Mouse (Mus musculus): ENCODE data around the gene Lipi. TPM values are rescaled to one million over a fixed set of nuclear protein-coding genes. Genes with fewer than 3 reads are reported as not detected.

Lipi gene
- not detected for total RNA-seq (2021)

DNA sequence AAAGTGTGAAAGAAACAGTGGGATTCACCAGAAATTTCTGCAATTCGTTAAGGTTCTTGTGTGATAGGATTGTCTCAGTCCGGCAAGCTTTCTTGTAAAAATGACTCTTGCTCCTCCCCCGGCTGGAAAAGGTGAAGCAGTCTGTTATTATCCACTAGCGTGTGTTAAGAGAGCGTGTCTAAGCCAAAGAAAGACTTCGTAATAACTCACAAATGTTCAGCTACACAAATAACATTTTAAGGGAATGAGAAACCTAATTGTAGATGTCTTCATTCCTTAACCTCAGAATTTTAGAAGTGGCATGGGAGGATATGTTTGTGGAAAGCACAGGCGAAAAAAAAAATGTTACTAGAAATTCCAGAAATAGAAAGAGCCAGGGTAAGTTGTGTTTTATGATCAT is at the start of gene Lipi:
Gene Lipi, minus strand, starts transcription at position 101 of the 400 bp plus-strand sequence.
- DNase-seq (ENCODE audit: low spot score in 2 of 2): no peak
- intact Hi-C loops (cut with DNase I): no loop called here

DNA sequence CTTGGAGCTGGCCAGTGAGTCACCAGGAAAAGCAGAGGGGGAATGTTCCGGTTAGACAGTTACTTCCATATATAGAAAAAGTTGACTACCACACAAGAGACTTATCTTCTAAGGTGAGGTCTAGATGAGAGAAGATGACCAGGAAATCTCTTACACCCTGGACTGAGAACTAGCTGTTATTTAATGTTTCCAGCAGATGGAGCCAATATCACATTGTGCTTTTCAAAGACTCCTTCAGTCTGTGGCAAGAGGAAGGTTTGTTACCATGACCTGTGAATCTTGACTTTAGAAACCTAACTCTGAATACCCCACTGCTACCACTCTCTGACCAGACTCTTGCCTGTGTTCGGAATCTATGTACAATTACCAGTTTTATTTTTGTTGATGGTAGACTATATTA is 42.0 kb upstream of the Lipi start:
- intact Hi-C loops (cut with DNase I): no loop called here
- no peak for DNase-seq (ENCODE audit: low spot score in 2 of 2)

DNA sequence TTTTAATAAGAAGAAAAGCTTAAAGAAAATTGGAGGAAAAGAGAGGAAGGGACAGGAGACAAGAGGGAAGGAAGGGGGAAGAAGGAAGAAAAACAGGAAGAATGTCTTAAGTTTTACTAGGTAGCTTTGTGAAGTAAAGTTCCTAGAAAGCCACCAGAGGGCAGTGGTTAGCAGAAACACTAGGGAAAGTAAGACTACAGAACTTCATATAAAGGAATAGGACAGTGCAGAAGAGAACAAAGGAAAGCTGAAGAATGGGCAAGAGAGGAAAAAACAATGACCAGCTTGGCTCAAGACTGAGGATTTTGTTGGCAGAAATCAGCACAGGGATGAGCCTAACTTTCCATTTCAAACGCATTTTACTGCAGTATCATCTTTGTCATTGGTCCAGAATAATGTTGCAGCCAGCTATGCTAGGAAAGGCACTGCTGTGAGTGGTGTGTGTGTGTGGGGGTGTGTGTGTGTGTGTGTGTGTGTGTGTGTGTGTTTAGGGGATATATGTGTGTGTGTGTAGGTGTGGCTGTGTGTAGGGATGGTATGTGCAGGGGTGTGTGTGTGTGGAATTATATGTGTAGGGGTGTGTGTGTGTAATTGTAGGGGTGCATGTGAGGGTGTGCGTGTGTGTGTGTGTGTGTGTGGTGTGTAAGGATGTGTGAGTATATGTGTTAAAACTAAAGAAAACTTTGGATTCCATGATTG is 31.9 kb upstream of the Lipi start:
- intact Hi-C loops (cut with DNase I): loop anchor here (5.0 kb wide), 1 partner anchor 1280 kb away; no protein-coding TSS in a partner anchor
- DNase-seq (ENCODE audit: low spot score in 2 of 2): no peak

DNA sequence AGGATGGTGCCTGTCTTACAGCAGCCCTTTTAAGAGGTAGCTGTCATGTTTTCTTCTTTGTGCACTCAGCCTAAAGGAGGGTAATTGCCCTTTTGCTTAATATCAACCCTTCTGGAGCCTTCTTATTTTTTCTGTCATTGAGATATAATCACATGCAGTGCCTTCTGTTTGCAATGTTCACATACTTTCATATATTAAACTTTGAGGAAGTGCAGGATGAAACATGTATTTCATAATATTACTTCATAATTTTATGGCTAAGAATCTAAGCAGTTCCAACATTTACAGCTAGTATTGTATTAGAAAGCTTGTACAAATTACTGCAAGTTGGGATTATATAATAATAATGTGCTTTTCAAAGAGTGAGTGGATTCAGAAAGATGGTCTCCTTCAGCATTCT is 26.7 kb upstream of the Lipi start:
- intact Hi-C loops (cut with DNase I): no loop called here

DNA sequence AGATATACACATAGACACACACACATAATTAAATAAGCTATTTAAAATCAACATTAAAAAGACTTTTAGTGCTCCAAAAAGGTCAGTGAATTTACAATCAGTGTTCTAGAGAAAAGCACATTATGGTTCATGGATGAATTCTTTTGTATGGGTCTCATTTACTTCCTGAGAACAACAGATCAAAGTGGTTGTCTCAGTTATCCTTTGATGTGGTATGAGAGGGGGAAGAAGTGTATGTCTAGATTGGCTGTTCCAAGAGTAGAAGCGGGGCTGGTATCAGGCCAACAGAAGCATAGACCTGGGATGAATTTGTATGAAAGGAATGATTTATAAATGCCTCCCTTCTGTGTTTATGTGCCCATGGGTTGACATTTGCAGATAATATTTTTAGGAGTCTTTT is 20.6 kb upstream of the Lipi start:
- no peak for DNase-seq (ENCODE audit: low spot score in 2 of 2)
- intact Hi-C loops (cut with DNase I): no loop called here

More for the DNA sequence above, 26.7 kb upstream of the Lipi start:
- no peak for DNase-seq (ENCODE audit: low spot score in 2 of 2)

DNA sequence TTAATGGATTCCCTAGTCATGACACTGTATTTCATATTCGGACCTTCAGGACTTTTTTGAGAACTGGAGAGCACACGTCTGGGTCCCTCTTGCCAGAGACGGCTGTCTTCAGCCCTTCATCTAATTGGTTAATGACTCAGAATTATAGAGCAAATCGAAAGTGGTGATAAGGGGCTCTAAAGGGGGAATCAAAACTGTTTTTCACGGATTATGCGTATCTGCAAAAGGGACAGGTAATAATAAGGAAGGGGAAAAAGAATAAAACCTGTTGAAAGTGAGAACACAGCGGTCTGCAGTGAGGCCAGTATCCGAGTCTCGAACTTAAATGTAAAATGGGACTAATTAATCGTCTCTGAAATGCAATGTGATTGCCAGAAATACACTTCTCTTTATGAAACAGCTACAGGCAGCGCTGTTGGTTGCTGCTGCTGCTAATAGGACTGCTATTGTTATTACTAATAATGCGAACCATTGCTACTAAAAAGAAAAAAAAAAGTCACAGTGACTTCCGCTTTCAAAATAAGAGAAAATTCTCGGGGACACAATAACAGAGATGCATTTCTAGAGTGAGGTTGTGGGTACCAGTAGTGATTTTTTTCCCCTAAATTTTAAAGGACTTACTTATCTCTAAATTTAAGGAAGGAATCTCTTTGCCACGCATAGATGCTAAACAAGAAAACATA is 7.8 kb upstream of the Lipi start:
- DNase-seq (ENCODE audit: low spot score in 2 of 2): no peak
- intact Hi-C loops (cut with DNase I): no loop called here

DNA sequence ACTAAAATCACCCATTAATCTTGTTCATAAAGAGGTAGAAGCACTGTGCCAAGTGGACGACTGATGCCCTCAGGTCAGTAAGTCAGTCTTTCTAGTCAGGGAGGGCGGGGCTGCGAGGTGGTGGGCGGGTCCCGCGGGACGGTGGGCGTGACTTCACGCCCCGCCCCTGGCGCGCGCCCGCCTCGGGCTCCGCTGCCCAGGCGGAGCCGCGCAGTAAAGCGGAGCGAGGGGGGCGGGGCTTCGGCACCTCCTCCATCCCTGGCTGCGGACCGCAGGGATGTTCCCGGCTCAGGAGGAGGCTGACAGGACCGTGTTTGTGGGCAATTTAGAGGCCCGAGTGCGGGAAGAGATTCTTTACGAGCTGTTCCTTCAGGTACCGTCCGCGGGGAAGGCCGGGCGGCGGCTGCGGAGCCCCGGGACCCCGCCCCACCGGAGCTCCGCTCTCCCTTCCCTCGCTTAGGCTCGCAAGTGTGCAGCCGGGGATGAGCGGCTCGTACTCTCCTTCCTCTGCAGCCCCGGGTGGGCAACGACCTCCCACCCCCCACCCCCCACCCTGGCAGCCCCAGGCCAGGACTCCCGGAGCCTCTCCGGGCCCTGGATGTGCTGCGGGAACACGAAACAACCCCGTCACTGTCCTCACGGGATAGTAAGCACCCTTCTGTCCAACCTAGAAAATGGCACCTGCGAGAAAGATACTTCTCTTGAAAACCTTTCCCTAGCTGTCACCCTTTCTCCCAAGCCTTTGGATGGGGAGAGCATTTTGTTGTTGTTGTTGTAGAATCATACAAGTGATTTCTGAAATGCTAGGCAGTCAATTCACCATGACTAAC is 7.0 kb upstream of the Lipi start, which contains the start of gene Rbm11:
Gene Rbm11, plus strand, starts transcription at position 174 of the 830 bp plus-strand sequence.
- DNase-seq (ENCODE audit: low spot score in 2 of 2): peak; percentile 80 to 83
- intact Hi-C loops (cut with DNase I): no loop called here

DNA sequence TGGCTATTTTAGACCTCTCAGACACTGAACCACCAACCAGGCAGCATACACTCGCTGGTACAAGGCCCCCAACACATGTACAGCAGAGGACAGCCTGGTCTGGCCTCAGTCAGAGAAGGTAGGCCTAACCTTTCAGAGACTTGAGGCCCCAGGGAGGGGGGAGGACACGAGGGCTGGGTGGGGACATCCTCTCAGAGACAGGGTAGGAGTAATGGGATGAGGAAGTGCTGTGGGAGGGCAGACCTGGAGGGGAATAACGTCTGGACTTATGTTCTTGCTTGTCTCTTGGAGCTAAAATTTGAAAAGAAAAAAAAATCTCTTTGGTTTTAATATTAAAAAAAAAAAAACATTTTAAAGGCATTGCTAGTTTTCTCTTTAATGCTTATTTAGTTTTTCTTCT is 605 bp upstream of the Lipi start:
- no peak for DNase-seq (ENCODE audit: low spot score in 2 of 2)
- intact Hi-C loops (cut with DNase I): no loop called here

DNA sequence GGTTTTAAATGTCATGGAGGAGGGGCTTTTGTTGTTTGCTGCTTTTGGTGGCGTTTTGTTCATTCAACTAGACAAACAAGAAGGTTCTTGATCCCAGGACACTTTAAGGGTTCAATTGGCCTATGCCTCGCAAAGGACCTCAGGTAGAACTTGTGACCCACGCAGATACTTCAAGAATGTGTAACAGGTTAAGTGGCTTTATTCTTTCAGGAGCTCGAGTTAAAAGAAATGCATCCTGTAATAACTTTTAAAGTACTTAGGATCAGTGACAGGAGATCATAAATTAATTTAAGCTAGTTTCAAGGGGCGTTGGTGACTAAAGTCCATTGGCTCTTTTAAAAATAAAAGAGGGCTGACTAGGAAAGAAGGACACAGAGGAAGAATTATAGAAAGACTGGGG is 3.6 kb downstream of the Lipi start:
- intact Hi-C loops (cut with DNase I): no loop called here
- DNase-seq (ENCODE audit: low spot score in 2 of 2): no peak

DNA sequence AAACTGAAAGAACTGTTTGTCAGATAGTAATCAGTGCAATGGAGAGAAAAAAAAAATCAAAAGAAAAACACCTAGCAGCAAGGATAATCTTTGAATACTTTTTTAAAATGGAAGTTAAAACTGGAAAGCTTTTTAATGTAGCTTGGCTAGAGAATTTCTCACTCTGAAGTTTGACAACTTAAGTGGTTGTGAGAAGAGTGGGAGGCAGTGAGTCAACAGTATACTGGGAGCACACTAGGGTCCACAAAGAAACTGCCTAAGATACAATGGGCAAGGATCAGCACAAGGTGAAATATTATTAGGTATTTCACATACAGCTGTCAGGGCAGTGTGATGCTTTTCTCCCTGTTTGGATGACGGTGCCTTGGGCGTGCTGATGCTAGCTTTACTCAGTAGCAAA is 23.0 kb downstream of the Lipi start:
- intact Hi-C loops (cut with DNase I): no loop called here
- no peak for DNase-seq (ENCODE audit: low spot score in 2 of 2)

DNA sequence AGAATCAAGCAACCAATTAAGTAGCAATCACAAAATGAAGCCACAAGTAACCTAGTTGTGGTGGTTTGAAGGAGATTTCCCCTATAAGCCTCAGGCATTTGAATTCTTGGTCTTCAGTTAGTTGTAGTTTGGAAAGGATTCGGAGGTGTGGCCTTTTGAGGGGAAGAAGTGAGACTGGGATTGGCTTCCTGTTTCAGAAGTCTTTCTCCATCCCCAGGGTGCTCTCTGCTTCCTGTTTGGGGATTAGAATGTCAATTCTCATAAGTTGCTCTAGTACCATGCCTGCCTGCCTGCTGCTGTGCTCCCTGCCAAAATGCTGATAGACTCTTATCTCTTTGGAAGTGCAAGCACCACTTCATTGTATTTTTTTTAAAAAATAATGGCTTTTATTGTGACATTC is 40.6 kb downstream of the Lipi start:
- intact Hi-C loops (cut with DNase I): no loop called here
- no peak for DNase-seq (ENCODE audit: low spot score in 2 of 2)

DNA sequence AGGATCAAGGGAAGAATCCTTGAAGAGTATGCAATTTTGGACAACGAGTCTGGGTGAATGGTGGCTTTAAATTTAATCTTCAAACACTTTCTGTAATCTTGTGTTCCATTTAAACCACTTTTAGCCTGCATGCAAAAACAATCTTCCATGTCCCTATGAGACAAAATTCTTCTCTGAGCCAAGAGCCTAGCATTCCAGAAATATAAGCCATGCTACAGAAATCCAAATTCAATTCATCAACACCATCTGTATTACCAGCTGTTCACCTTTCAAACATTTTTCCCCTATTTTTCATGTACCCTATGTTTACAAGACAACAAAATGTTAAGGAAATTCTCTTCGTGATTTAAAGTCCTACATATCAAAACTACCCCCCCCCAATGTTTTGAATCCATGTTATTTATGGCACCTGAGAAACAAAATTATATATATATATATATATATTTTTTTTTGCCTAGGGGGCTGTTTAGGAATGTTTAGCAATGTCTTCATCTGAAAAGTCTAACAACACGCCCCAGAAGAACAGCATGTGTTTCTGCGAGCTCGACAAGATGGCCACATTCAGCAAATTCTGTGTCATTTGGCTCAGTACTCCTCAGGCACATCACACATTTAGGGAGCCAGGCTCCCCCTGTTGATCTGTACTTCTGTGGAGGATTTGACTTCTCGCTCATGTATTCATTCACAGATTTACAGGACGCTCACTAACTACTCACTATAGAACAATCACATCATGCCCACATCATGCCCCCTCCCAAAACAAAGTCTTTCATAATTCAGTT is 47.9 kb downstream of the Lipi start:
- peak; percentile 23 to 29 for DNase-seq (ENCODE audit: low spot score in 2 of 2)
- intact Hi-C loops (cut with DNase I): no loop called here

DNA sequence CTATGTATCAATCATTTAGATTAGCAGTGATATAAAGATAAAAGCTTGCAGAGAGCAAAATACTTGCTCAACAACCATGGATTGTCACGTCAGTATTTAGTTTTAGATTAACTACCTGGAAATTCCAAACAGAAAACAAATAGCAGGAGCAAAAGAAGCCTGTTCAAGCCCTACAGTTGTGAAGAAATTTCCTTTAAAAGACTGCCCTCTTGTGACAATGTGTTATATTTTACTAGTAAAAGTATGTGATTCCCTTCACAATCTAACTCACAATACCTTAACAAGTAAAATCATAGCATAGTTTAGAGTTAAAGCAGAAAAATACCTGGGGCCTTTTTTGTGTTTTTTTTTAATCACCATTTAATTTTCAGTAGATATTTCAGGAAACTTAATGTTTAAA is 54.2 kb downstream of the Lipi start:
- DNase-seq (ENCODE audit: low spot score in 2 of 2): no peak
- intact Hi-C loops (cut with DNase I): loop anchor here (5.0 kb wide), 1 partner anchor 189 kb away; no protein-coding TSS in a partner anchor

DNA sequence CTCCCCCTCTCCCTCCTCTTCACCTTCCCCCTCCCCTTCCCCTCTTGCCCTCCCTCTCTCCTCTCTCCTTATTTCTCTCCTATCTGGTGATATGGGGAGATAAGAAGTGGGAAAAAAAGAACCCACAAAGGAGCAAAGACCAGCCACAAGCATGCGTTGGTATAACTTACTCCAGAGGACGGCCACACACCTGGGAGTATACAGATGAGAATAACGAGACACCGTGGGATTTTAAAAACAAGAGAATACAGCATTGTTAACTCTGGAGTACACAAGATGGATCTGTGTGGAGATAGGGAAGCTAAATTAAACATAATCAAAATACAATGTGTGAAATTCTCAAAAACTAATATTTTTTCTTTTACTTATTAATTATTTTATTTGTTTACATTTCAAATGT is 89.3 kb downstream of the Lipi start:
- intact Hi-C loops (cut with DNase I): no loop called here
- DNase-seq (ENCODE audit: low spot score in 2 of 2): no peak

Other genes with a start within 250 kb of the Lipi start
- gene Rbm11, start 6.8 kb upstream of the Lipi start, total RNA-seq (2021): 1 to 10 TPM; 4.4 to 6.5 TPM
- 10 to 100 TPM; 34.5 to 36.6 TPM for gene Hspa13, start 181.0 kb upstream of the Lipi start, total RNA-seq (2021)

All from left cerebral cortex, postnatal 36 days (tissue).